Mouse (Mus musculus) heart, postnatal 0 days (tissue): ENCODE data around the gene Larp4b.
"Not testable (repeated sequence)": the region's sequence is repeated elsewhere in the genome, so short reads cannot be mapped to it uniquely, and the experiment has no call there.

Experiments
- CTCF ChIP-seq: IDR thresholded peaks from 2 replicates; pipeline ENCODE4 v1.5.1; 2016; ENCODE audit warnings: antibody characterized with exemption, control low read depth, low read depth
- EP300 ChIP-seq: IDR thresholded peaks from 2 replicates; pipeline ENCODE4 v1.6.1; 2016; ENCODE audit warnings: antibody characterized with exemption, low read depth

- TF ChIP-seq CTCF, EP300: not testable (repeated sequence)
Measured at GRCm38 (mm10) chr13:9052049-9052691, 41.5 kb upstream of the Larp4b start.
